Mouse (Mus musculus) myocyte (in vitro differentiated cells): ENCODE results near the gene Rras.

ENCODE experiments used
- MAX ChIP-seq: IDR thresholded peaks from one replicate; pipeline ENCODE4 v1.6.1; 2011; ENCODE audit warnings: low read depth, mild to moderate bottlenecking, control low read depth
- MYOD1 ChIP-seq, 3 experiments: IDR thresholded peaks; one replicate each; pipeline ENCODE4 v1.6.1; 2011; ENCODE audit warnings: control low read depth in 2 of 3, low read depth in 2 of 3, mild to moderate bottlenecking in 2 of 3, moderate library complexity in 1 of 3; ENCODE audit not compliant: insufficient read length in 2 of 3, control insufficient read depth in 1 of 3
- MYOG ChIP-seq, 3 experiments: IDR thresholded peaks; one replicate each; pipeline ENCODE4 v1.6.1; 2011; ENCODE audit warnings: control low read depth in 2 of 3, low read depth in 2 of 3, mild to moderate bottlenecking in 2 of 3; ENCODE audit not compliant: insufficient read length in 2 of 3, control insufficient read depth in 1 of 3, insufficient read depth in 1 of 3
- POLR2A ChIP-seq: IDR thresholded peaks from one replicate; pipeline ENCODE4 v1.6.1; 2011; ENCODE audit warnings: low read depth, mild to moderate bottlenecking, control low read depth, moderate library complexity; ENCODE audit not compliant: insufficient read length

GRCm38 (mm10) chr7:44981539-44981938, 36.2 kb upstream of the Rras start:
- TF ChIP-seq MAX (no peak), POLR2A (no peak), MYOD1 (IDR thresholded peaks at IDR 0.05; ENCODE audit: control insufficient read depth in 1 of 3, insufficient read length in 2 of 3, low read depth in 2 of 3) (no peak), MYOG (IDR thresholded peaks at IDR 0.05; ENCODE audit: control insufficient read depth in 1 of 3, insufficient read depth in 1 of 3, insufficient read length in 2 of 3, low read depth in 2 of 3) (no peak)
